Mouse (Mus musculus) CD4-positive, CD25-positive, alpha-beta regulatory T cell, adult 2 months (primary cell): ENCODE measurements around the gene Adamts14.

ENCODE experiments used
- DNase-seq: peaks from one replicate; pipeline ENCODE4 v3.0.0-alpha.2; 2012; ENCODE audit warnings: low read depth, low spot score

The Adamts14 gene

DNA sequence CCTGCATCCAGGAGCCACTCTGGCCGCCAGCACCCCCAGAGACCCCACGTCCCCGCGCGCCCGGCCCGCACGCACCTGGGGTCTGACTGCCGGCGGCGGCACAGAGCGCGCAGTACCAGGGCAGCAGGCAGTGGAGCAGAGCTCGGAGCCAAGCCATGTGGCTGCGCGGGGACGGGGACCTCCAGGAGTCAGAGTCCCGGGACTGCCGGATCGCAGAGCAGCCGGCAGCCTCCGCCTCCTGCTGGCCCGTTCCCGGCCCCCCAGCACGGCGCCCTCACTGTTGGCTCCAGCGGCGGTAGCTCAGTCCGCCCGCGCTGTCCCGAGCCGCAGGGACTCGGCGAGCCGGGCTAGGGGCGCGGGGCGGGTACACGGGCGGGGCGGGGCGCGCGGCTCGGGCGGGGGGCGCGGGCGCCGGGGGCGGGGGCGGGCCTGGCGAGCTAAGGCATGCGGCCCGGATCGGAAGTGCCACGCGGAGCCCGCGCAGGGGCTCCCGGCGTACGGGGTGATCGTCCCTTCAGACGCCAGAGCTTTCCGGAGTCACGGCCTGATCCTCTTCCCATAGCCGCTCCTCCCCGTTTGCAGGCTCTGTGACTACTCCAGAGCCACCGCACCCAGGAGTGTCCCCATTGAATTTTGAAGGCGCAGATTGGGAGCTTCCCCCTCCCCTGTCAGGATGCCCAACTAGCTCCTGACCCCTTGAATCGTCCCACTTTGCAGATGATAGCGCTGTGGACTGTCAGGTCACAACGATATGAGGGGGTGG is at the start of gene Adamts14:
Adamts14 (minus strand) TSS at position 358 of the 763 bp plus-strand sequence.
- peak; percentile 19 for DNase-seq

DNA sequence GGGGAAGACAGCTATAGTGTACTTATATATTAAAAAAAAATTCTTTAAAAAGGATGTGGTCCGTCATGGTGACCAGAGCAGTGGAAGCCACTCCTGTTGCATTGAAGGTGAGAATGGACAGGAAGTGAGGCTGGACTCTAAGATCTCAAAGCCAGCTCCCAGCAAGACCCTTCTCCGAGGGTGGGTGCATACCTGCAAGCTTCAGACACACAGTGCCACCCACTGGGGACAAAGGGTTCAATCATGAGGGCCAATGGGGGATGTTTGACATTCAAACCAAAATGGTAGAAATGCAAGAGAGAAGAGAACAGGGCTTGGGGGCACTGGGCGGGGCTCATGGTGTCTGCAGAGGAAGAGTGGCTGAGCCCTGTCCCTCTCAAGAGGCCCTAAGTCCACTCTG is 45.3 kb upstream of the Adamts14 start:
- DNase-seq, result no peak

DNA sequence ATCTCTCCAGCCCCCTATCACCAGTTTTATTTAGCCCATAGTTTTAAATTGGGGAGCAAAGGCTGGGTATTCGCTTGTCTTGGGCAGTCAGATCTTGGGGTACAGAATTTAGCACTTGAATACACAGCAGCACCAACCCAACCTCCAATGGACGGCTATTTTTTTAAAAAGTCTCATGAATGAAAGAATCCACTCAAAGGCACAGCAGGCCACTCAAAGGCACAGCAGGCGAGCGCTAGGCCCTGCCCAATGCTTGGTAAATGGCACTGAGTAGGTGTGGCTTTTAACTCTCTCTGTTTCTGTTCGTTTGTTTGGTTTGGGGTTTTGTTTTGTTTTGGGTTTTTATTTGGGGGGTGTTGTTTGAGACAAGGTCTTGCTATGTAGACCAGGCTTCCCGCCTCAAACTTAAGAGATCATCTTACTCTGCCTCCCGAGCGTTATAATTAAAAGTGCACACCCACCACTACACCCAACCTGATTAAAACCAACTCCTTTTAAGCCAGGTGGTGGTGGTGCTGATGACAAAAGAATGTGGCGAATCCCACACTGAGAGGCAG is 42.2 kb upstream of the Adamts14 start:
- no peak for DNase-seq

DNA sequence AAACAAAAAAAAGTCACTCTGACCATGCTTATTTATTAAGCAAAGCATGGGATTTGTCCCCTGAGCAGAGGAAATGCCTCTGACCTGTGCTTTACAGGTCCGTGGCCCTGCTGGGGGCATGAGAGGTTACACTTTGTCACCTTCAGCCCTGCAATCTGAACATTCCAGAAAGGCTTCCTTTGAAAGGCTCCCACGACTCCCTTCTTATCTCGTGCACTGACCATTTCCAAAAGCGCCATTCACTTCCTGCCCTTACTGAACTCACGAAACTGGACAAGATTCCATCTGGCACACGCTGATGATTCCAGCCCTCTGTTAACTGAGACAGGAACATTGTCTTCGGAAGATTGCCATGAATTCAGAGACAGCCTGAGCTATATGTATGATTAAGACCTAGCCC is 40.5 kb upstream of the Adamts14 start:
- no peak for DNase-seq

DNA sequence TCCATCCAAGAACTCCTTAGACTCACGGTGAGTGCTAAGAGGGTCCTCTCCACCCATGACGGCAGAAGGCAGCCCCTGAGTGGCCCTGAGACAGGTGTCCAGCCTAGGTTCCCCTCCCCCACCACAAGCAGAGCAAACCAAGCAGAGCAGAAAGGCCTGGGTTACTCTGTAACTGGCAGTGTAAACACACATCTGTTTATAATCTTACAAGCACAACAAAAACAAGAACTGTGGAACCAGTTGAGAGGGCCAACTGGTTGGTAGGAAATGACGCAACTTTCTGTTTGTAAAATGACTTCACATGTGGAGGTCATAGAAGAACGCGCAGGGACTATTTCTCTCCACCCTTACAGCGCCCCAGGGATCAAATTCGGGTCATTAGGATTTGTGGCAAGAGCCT is 39.5 kb upstream of the Adamts14 start:
- no peak for DNase-seq

DNA sequence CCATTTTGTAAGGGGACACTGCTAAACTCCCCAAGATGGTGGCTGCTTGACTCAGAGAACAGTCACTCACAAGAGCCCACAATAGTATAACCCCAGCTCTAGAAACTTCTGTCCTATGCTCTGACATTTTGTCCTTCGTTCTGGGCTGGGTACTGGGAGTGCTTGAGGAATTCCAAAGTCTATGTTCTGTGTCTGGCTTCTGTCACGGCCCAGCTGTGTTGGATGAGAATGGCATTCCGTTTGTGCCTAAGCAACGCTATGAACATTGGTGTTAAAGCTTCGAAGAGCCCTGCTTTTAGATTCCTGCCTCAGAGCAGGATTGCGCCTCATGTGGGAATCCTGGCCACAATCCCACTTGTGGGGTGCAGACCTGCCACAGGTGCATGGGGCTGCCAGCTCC is 38.9 kb upstream of the Adamts14 start:
- DNase-seq, result no peak

DNA sequence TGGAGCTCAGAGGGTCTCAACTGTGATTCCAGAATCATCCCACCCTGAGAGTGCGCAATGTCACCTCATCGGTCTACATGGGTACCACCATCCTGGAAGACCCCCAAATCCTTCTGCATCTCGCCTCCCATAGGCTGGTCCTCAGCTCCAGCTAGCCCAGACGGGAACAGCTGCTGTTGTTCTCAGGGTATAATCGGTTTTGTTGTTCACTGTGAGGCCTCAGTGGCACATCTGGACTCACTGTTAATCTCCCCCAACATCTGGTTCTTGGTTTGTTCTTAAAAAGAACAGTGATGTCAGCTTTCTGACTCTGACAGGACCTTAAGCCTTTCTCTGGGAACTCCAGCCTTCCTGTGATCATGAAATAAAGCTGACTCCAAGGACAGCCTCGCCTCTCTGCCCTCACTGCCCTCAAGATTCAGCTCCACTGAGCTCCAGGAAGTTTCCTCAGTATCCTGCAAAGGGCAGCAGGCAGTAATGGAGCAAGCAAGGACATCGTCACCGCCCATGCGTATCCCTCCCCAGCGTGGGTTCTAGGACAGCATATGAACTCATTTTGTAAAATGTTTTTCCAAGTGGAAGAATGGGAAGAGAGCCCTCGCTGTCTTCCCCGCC is 35.6 kb upstream of the Adamts14 start:
- DNase-seq, result no peak

DNA sequence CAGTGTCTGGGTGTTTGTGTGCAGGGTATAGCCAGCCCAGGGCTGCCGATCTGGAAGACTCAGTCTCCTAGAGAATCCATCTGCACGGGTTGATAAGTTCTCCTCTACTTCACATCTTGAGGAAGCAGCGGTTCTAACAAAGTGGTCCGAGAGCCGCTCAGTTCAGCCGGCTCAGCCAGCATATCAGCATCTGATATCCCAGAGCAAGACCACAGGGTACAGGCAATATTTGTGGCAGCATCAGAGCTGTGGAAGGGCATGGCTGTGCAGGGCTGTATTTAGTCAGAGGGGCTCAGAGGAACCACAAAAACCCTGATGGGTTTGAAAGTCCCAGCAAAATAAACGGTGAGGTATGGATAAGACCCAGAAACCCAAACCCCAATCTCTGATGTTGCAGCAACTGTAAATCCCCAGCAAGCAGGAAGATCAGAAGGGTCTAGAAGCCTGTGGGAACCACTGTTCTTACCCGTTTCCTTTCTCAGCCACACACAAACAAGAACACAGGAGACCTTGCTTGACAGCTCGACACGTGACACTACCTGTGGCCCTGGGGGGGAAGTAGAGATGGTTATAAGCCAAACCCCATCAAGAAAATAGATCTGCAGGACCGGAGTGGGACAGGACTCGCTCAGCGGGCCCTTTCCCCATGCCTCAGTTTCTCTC is 32.8 kb upstream of the Adamts14 start:
- peak; percentile 46 for DNase-seq

DNA sequence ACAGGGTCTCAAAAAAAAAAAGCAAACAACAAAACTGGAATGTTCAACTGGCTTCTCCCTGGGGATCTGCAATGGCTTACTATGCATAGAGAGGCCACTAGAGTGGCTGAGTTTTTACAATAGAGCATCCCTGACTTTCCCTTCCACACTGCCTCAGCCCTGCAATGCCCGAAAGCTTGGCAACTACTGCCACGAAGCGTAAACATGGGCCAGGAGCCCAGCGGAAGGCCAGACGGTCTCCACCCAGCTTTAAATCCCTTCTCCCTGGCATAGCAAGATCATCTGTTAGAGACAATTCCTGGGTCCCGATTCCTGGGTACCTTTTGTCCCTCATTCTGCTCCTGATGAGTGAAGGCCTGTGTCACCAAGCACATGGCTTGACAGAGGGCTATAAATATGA is 30.8 kb upstream of the Adamts14 start:
- no peak for DNase-seq

DNA sequence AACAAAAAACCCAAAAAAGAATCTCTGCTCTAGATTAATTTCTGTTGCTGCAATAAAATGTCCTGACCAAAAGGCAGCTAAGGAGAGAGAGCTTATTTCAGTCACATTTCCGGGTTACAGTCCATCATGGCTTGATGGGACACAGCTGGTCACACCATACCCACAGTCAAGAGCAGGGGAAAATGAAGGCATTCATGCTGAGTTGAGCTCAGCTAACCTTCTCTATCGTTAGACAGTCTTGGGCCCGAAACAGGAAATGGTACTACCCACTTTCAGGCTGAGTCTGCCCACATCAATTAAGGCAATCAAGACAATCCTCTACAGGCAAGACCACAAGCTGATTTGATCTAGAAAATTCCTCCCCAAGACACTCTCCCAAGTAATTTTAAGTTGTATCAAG is 27.8 kb upstream of the Adamts14 start:
- peak; percentile 46 for DNase-seq

DNA sequence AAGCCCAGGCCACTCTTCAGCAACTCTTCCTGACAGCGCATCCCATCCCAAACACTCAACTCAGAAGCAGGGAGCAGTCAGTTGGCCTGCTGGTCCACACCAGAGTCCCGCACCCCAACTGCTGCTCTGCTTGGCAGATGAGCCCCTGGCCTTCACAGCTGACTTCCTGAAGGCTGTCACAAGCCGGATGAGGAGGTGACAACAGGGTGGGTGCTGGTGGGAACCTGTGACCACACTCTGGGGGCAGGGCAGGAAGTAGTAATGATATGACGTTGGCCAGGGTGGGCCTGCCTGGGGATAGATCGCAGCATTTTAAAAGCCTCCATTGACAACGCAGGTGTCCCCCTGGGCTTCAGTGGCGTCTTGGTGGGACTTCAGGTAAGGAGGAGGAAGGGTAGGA is 24.2 kb upstream of the Adamts14 start, which contains the start of gene Prf1:
Prf1 (plus strand) TSS at position 357 of the 400 bp plus-strand sequence.
- DNase-seq, result peak; percentile 71

DNA sequence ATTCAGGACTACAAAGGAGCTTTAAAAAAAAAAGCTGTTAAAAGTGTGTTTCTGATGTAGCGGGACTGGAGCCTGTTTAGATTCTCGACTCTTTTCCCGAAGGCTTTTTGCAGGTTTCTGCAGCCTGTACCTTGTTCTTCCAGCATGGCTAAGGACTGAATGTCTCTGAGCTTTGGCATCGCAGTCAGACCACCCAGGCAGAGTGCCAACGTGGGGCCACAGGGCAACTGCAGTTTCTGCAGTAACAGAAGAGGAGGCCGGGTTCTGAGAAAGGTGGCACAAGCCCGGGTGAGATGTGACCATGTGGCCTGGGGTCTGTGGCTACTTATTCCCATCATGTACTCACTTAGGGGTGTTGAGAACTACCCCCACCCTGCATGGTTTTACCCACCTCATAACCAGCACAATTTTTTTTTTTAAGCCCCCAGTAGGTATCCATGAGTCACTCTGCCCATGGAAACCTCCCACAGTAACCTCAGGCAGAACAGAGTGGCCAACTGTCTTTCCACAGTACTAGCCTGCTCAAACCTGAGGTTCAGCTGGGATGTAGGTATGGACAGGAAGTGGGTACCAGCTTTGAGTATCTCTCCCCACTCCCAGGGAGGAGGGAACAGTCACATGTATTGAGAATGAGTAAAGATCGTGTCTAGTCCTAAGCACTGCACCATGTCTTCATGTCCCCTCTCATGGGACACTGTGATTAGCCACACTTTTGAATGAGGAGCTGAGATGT is 23.6 kb upstream of the Adamts14 start:
- peak; percentile 24 for DNase-seq

DNA sequence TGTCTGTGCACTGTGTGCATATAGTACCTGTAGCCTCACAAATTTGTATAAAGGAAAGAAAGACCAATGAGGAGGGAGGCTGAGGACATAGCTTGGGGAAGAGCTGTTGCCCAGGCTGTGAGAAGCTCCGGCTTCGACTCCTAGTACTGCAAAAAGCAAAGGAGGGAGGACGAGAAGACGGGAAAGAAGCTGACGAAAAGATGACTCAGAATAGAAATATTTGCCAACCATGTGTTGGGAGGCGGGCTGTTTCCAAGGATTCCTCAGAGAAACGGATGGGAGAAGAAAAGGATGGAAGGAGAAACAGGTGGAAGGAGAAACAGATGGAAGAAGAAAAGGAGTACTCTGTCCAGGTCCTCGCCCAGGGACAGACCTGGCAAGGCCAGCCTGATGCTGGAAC is 21.0 kb upstream of the Adamts14 start:
- no peak for DNase-seq

DNA sequence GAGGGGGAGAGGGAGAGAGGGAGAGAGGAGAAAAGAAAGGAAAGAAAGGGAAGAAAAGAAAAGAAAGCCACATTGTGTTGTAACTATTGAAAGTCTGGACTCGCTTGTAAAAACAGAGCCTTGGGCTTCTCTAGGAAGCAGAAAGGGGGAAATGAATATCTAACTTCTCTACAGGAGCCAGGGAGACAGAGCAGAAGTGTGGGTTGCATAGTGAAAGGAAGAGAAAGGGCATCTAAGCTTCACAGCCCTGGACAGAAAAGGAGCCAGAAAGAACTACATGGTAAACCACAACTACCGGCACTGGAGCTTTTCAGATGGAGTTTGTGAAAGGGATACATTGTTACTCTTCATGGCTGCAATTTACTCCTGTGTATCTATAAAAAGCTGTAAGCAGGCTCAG is 17.2 kb upstream of the Adamts14 start:
- DNase-seq, result no peak

DNA sequence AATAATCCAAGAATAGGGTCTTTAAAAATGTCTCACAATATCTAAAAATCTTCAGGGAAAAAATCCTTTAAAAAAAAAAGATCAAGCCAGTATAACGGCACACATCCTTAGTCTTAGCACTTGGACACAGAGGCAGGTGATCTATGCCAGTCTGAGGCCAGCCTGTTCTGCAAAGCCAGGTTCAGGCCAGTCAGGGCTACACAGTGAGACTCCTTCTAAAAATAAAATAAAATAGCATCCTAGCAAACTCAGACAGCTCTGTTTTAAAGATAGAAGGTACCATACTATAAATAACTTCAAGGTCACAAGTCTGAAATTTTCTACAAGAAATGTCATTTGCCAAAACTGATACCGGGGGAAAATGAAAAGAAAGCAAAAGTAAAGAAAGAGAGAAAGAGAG is 16.8 kb upstream of the Adamts14 start:
- no peak for DNase-seq

DNA sequence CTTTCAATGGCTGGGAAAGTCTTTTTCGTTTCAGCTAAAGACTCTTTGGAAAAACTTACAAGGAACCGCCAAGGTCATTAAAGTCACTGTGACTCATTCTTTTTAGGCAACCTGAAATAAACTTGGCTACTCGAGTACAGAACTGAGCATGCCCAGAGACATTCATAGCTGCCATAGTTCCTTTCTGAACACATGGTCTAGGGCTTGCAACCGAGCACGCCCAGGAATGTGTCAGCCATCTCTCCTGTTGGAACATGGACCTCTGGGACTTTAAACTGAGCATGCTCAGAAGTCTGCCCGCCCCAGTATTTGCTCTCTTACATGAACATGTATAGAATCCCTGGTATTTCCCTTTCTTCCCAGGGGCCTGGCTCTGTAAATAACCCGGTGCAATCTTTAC is 13.0 kb upstream of the Adamts14 start:
- no peak for DNase-seq

DNA sequence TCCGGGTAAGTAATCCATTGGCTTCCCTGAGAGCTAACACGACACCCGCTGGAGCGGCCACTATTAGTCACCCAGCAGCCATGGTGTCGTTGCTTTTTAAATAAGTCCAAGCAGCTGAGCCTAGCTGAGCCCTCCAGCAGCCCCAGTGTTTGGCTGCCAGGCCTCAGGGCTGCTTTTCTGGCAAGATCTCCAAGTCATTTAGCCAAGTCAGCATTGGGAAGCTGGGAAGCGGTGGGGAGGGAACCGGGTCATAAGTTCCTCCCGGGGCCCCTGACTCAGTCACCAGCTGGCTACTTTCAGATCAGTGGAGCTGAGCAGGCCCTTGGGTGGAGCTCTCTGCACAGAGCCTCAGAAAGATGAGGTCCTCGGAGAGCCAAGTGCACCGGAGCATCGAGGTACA is 12.0 kb upstream of the Adamts14 start:
- no peak for DNase-seq

DNA sequence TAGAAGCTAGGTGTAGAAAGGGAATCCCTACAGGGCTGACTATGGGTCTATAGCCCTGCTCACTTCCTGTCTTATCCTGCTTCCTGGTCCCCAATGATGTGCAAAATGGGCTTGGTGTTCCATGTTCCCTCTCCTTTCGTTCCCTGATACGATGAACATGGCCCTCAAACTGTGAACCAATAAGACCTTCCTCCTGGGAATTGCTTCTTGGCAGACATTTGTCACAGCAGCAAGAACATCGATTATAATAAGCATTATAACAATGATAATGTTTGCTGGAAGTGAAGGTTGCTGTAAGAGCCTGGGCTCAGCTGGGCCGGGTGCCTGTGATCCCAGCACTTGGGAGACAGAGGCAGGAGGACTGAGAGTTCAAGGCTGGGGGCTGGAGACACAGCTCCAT is 11.1 kb upstream of the Adamts14 start:
- DNase-seq, result no peak

DNA sequence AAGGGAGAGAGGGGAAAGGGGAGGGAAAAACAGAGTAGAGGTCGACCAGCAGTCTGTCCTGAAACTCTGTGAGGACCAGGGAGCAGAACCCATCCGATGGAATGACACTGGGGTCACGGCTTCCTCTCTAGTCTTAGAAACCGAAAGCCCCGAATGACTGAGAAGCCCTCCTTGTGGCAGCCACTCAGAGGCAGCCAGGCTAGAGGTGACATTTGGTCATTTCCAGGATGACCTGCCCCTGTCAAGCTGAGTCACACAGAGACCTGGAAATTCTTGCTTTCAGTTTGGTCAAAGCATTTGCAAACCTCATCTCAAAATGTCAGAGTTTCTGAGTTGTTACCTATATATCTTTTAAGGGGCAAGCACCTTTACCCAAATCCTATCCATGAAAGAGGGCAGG is 7.9 kb upstream of the Adamts14 start:
- DNase-seq, result no peak

DNA sequence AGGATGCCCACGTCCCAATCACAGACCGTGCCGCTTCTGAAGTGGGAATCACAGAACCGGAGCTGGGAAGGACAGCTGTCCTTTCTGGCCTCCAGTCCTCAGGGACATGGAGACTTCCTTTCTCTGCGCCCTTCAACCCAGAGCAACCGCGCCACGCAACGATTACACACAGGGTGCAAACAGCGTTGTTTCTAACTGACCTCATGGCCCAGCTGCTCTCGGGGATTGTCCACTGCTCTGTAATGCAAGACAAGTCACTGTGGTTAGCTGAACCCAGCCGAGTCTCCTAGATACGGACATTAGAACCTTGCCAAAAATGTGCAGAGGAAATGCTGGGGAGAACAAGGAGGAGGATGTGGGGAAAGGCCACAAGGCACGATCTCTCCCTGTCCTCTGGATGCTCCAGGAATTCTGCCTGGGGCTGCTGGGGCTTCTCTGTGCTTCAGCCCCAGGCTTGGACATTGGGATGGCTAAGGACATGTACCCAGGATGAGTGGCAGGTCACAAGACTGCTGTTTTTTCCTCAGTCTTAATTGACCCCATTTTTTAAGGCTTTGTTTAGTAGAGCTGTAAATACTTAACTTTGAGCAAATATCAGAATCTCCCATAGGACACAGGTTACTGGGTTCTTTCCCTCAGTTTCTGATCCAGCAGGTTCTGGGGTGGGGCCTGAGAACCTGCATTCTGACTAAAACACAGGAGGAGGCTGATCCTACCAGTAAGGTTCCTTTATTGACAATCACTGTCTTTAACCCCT is 4.9 kb upstream of the Adamts14 start:
- no peak for DNase-seq

DNA sequence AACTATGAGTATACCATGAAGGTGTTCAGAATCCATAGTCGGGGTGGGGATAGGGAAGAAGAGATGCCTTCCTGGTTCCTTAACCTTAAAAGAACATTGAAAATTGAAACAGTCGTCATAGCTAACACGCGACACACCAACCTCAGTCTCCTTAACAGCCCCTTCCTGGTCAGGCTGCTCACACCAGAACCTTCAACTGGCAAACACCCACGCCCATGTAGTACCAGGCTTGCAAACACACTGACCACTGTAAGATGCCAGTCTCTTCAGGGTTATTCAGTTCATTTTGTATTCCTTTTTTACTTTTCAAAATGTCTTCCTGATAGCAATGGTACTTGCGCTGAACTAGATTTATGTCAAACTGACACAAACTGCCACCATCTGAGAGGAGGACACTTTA is 3.8 kb upstream of the Adamts14 start:
- no peak for DNase-seq
